Mouse (Mus musculus) kidney, adult 2 months (tissue): ENCODE results near the gene Slc17a7.

Experiments used
- CTCF ChIP-seq: fragments of 200-500 bp; conservative IDR thresholded peaks from 2 replicates; pipeline ENCODE4 v1.5.1; 2011; ENCODE audit warnings: low read depth, mild to moderate bottlenecking, control low read depth, low read length, moderate library complexity, mixed read lengths; ENCODE audit not compliant: insufficient read depth, insufficient read length
- POLR2A ChIP-seq: fragments of 200-500 bp; IDR thresholded peaks from one replicate; pipeline ENCODE4 v1.6.1; 2011; ENCODE audit warnings: low read depth, low read length, control low read depth

DNA sequence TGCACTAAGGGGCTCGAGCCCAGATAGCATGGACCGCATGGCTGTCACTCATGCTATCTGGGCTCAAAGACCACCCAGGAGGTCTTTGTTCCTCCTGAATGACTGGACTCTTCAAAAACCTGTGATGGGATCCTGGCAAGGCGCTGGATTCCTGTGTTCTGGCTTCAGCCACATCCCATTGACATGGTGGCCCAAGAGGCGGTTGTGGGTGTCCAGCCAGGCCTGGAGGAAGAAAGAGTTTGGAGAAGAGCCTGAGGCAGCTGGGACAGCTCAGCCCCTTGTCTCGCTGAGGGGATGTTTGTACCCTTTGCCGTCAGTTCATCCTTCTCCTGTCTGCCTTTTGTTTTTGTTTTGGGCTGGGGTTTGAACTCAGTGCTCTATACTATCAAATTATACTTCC lies 14.2 kb upstream of the Slc17a7 start:
- TF ChIP-seq CTCF: no peak
- no peak for TF ChIP-seq POLR2A
